Mouse (Mus musculus): ENCODE measurements around the gene Ly6g5c. TPM values are rescaled to one million over a fixed set of nuclear protein-coding genes. Genes with fewer than 3 reads are reported as not detected.
"Not testable (repeated sequence)": the region's sequence is repeated elsewhere in the genome, so short reads cannot be mapped to it uniquely, and the experiment has no call there.

Ly6g5c gene
- polyA plus RNA-seq, 1 experiment from 2014 or later: not detected

GRCm38 (mm10) chr17:35121143-35121799 is 13.2 kb downstream of the Ly6g5c start, which contains the start of gene Gpank1:
Gene Gpank1, plus strand, starts transcription at chr17:35121455.
- WGBS: under 1% methylated on average over 50 of the region's 50 CpGs
- peak; percentile 99 for DNase-seq (ENCODE audit: low spot score)
- peaks cover 16% of the 10 kb centered on the region for H3K4me1 ChIP-seq (replicated peaks; ENCODE audit: control insufficient read depth, insufficient read depth, low read length)
- no peaks in the 10 kb centered on the region for H3K9me3 ChIP-seq (ENCODE audit: control insufficient read depth, low read length)
- peak; percentile 96 for ATAC-seq (ENCODE audit: low FRiP score)
- peak within 1 kb of the TSS; percentile 84 for H3K27ac ChIP-seq
- H3K4me3 ChIP-seq (replicated peaks; ENCODE audit: low read length): peak within 1 kb of the TSS; percentile 94
- peak within 1 kb of the TSS; percentile 94 for H3K9ac ChIP-seq
- no peaks in the 10 kb centered on the region for H3K27me3 ChIP-seq (ENCODE audit: control insufficient read depth, insufficient read depth, low read length)
- H3K4me2 ChIP-seq (replicated peaks): peak within 1 kb of the TSS; percentile 97
- H3K36me3 ChIP-seq (replicated peaks; ENCODE audit: control insufficient read depth, insufficient read depth): peaks cover 53% of the 10 kb centered on the region

- Histone ChIP-seq H3K9me3 (ENCODE audit: control insufficient read depth, low read length) (no peaks in the 10 kb centered on the region), H3K4me3 (replicated peaks; ENCODE audit: low read length) (peak within 1 kb of the TSS; percentile 94), H3K9ac (peak within 1 kb of the TSS; percentile 94), H3K36me3 (replicated peaks; ENCODE audit: control insufficient read depth, insufficient read depth) (peaks cover 48% of the 10 kb centered on the region), H3K27ac (peak within 1 kb of the TSS; percentile 84), H3K4me2 (replicated peaks) (peak within 1 kb of the TSS; percentile 97), H3K4me1 (replicated peaks; ENCODE audit: control insufficient read depth, insufficient read depth, low read length) (peaks cover 20% of the 10 kb centered on the region), H3K27me3 (ENCODE audit: control insufficient read depth, insufficient read depth, low read length) (no peaks in the 10 kb centered on the region)
- ATAC-seq (ENCODE audit: low FRiP score) (peak; percentile 10; the same call in 1 of the 2 replicates), DNase-seq (ENCODE audit: low spot score) (peak; percentile 84)
- under 1% methylated on average over 19 of the region's 19 CpGs for WGBS
These were observed 13.8 kb downstream of the Ly6g5c start, which contains the start of gene Csnk2b for GRCm38 (mm10) chr17:35121871-35122303. Gene Csnk2b, minus strand, starts transcription at chr17:35122053.

GRCm38 (mm10) chr17:35123287-35123686 is 15.2 kb downstream of the Ly6g5c start:
- not testable (repeated sequence) for ATAC-seq (ENCODE audit: low FRiP score); H3K27ac ChIP-seq; DNase-seq (ENCODE audit: low spot score); H3K4me2 ChIP-seq (replicated peaks); H3K9ac ChIP-seq; H3K27me3 ChIP-seq (ENCODE audit: control insufficient read depth, insufficient read depth, low read length); H3K9me3 ChIP-seq (ENCODE audit: control insufficient read depth, low read length); H3K4me3 ChIP-seq (replicated peaks; ENCODE audit: low read length)
- 92% methylated on average over 9 of the region's 9 CpGs for WGBS
- peaks cover 25% of the 10 kb centered on the region for H3K4me1 ChIP-seq (replicated peaks; ENCODE audit: control insufficient read depth, insufficient read depth, low read length)
- H3K36me3 ChIP-seq (replicated peaks; ENCODE audit: control insufficient read depth, insufficient read depth): peaks cover 34% of the 10 kb centered on the region

- not testable (repeated sequence) for H3K4me3 ChIP-seq (replicated peaks; ENCODE audit: low read length); H3K27me3 ChIP-seq (ENCODE audit: control insufficient read depth, insufficient read depth, low read length); H3K27ac ChIP-seq; H3K9me3 ChIP-seq (ENCODE audit: control insufficient read depth, low read length); H3K9ac ChIP-seq; DNase-seq (ENCODE audit: low spot score); ATAC-seq (ENCODE audit: low FRiP score); H3K4me2 ChIP-seq (replicated peaks)
- peaks cover 25% of the 10 kb centered on the region for H3K4me1 ChIP-seq (replicated peaks; ENCODE audit: control insufficient read depth, insufficient read depth, low read length)
- 95% methylated on average over 12 of the region's 12 CpGs for WGBS
- H3K36me3 ChIP-seq (replicated peaks; ENCODE audit: control insufficient read depth, insufficient read depth): peaks cover 30% of the 10 kb centered on the region
These were observed 16.3 kb downstream of the Ly6g5c start for GRCm38 (mm10) chr17:35124261-35124896.

GRCm38 (mm10) chr17:35125081-35125480 is 17.0 kb downstream of the Ly6g5c start:
- H3K36me3 ChIP-seq (replicated peaks; ENCODE audit: control insufficient read depth, insufficient read depth): peaks cover 31% of the 10 kb centered on the region
- H3K27me3 ChIP-seq (ENCODE audit: control insufficient read depth, insufficient read depth, low read length): no peaks in the 10 kb centered on the region
- no peak overlapping the region for H3K4me3 ChIP-seq (replicated peaks; ENCODE audit: low read length)
- H3K4me2 ChIP-seq (replicated peaks): peak overlapping the region; percentile 53; the same call in 1 of the 2 replicates
- H3K4me1 ChIP-seq (replicated peaks; ENCODE audit: control insufficient read depth, insufficient read depth, low read length): peaks cover 22% of the 10 kb centered on the region
- H3K27ac ChIP-seq: no peak overlapping the region
- WGBS: 100% methylated on average over 1 of the region's 1 CpGs
- DNase-seq (ENCODE audit: low spot score) (no peak), ATAC-seq (ENCODE audit: low FRiP score) (no peak)
- no peak overlapping the region for H3K9ac ChIP-seq
- no peaks in the 10 kb centered on the region for H3K9me3 ChIP-seq (ENCODE audit: control insufficient read depth, low read length)

- DNase-seq (ENCODE audit: low spot score): no peak
- Histone ChIP-seq H3K36me3 (replicated peaks; ENCODE audit: control insufficient read depth, insufficient read depth) (peaks cover 36% of the 10 kb centered on the region), H3K27me3 (ENCODE audit: control insufficient read depth, insufficient read depth, low read length) (no peaks in the 10 kb centered on the region), H3K4me1 (replicated peaks; ENCODE audit: control insufficient read depth, insufficient read depth, low read length) (peaks cover 17% of the 10 kb centered on the region), H3K4me2 (replicated peaks) (peak overlapping the region; percentile 53), H3K4me3 (replicated peaks; ENCODE audit: low read length) (peak overlapping the region; percentile 54), H3K27ac (peak overlapping the region; percentile 71; the same call in 1 of the 2 replicates), H3K9ac (peak overlapping the region; percentile 80), H3K9me3 (ENCODE audit: control insufficient read depth, low read length) (no peaks in the 10 kb centered on the region)
- ATAC-seq (ENCODE audit: low FRiP score): no peak
- WGBS: 29% methylated on average over 6 of the region's 6 CpGs
These were observed 17.5 kb downstream of the Ly6g5c start for GRCm38 (mm10) chr17:35125578-35125977.

GRCm38 (mm10) chr17:35126206-35126611 is 18.1 kb downstream of the Ly6g5c start, which contains the start of gene D17H6S53E:
Gene D17H6S53E, plus strand, starts transcription at chr17:35126373.
- Histone ChIP-seq H3K4me2 (replicated peaks) (peak within 1 kb of the TSS; percentile 53), H3K36me3 (replicated peaks; ENCODE audit: control insufficient read depth, insufficient read depth) (peaks cover 39% of the 10 kb centered on the region), H3K27me3 (ENCODE audit: control insufficient read depth, insufficient read depth, low read length) (no peaks in the 10 kb centered on the region), H3K27ac (peak within 1 kb of the TSS; percentile 71), H3K4me1 (replicated peaks; ENCODE audit: control insufficient read depth, insufficient read depth, low read length) (peaks cover 15% of the 10 kb centered on the region), H3K4me3 (replicated peaks; ENCODE audit: low read length) (peak within 1 kb of the TSS; percentile 54), H3K9ac (peak within 1 kb of the TSS; percentile 80), H3K9me3 (ENCODE audit: control insufficient read depth, low read length) (no peaks in the 10 kb centered on the region)
- peak; percentile 48 for ATAC-seq (ENCODE audit: low FRiP score)
- under 1% methylated on average over 36 of the region's 36 CpGs for WGBS
- peak; percentile 70 for DNase-seq (ENCODE audit: low spot score)

- Histone ChIP-seq H3K4me3 (replicated peaks; ENCODE audit: low read length) (peak overlapping the region; percentile 54), H3K9me3 (ENCODE audit: control insufficient read depth, low read length) (no peaks in the 10 kb centered on the region), H3K27ac (no peak overlapping the region), H3K4me2 (replicated peaks) (peak overlapping the region; percentile 53), H3K4me1 (replicated peaks; ENCODE audit: control insufficient read depth, insufficient read depth, low read length) (peaks cover 15% of the 10 kb centered on the region), H3K9ac (peak overlapping the region; percentile 80), H3K27me3 (ENCODE audit: control insufficient read depth, insufficient read depth, low read length) (no peaks in the 10 kb centered on the region), H3K36me3 (replicated peaks; ENCODE audit: control insufficient read depth, insufficient read depth) (peaks cover 39% of the 10 kb centered on the region)
- ATAC-seq (ENCODE audit: low FRiP score): no peak
- 70% methylated on average over 13 of the region's 13 CpGs for WGBS
- DNase-seq (ENCODE audit: low spot score): no peak
These were observed 18.9 kb downstream of the Ly6g5c start for GRCm38 (mm10) chr17:35127017-35127416.

- Histone ChIP-seq H3K4me3 (replicated peaks; ENCODE audit: low read length) (no peak overlapping the region), H3K4me2 (replicated peaks) (no peak overlapping the region), H3K9ac (no peak overlapping the region), H3K9me3 (ENCODE audit: control insufficient read depth, low read length) (no peaks in the 10 kb centered on the region), H3K36me3 (replicated peaks; ENCODE audit: control insufficient read depth, insufficient read depth) (peaks cover 30% of the 10 kb centered on the region), H3K27me3 (ENCODE audit: control insufficient read depth, insufficient read depth, low read length) (no peaks in the 10 kb centered on the region), H3K4me1 (replicated peaks; ENCODE audit: control insufficient read depth, insufficient read depth, low read length) (peaks cover 9% of the 10 kb centered on the region), H3K27ac (no peak overlapping the region)
- ATAC-seq (ENCODE audit: low FRiP score): no peak
- no peak for DNase-seq (ENCODE audit: low spot score)
- WGBS: 73% methylated on average over 11 of the region's 11 CpGs
These were observed 20.9 kb downstream of the Ly6g5c start for GRCm38 (mm10) chr17:35128996-35129395.
